ENCODE assay signal across 10 mouse cellular contexts in the genomic region with DNA sequence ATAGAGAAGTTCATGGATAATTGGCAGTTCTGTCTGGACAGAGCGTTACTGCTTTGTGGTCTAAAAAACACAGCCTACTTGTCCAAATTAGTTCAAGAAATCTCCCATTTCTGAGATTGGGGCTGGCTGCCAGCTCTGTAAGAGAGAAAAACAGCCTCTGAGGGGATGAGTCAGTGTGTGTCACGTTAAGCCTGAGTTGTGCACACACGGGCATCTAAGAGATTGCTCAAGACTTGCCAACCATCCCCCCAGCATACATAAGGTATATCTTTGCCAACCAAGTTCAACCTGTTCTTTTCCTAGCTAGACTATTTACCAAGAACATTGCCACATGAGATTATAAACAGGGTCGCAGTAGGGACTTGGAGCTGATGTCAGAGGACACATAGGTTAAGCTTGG. TPM values are rescaled to one million over a fixed set of nuclear protein-coding genes. Genes with fewer than 3 reads are reported as not detected.
A peak's percentile ranks its signal among the peaks of the same experiment; 100 is the strongest.
DNase-seq lines count a peak whose midpoint lies in the region; TF ChIP-seq lines count a peak whose summit lies in the region.
"Had no signal": no experiment of that assay in that cellular context is flagged by ENCODE, and none has a peak within 500 bp of the region (broad histone marks: within the 10 kb centered on the region; RNA-seq: fewer than 3 reads in every experiment).

No protein-coding gene starts in this region.

- 86% methylated on average over 4 of the region's 4 CpGs for WGBS in midbrain, embryonic 10.5 days
- 77% methylated on average over 4 of the region's 4 CpGs for WGBS in hindbrain, embryonic 10.5 days
- 81% methylated on average over 4 of the region's 4 CpGs for WGBS in thymus, adult 2 months

- no peak for TF ChIP-seq POLR2A in myocyte (IDR thresholded peaks at IDR 0.05; ENCODE audit: insufficient read length, low read depth)
- TF ChIP-seq POLR2A in thymus, adult 2 months (IDR thresholded peaks at IDR 0.05; ENCODE audit: control insufficient read depth, extremely low read depth, insufficient read depth, low read length, poor library complexity) = no peak

- DNase-seq in lung, adult 18-20 months = peak; percentile 5 to 28
- no peak for DNase-seq in lung, postnatal 4 days
- DNase-seq in adrenal gland, postnatal 25 days = peak; percentile 66
- DNase-seq in gastrocnemius, postnatal 25 days = peak; percentile 26
- DNase-seq in midbrain, embryonic 10.5 days (ENCODE audit: low spot score) = no peak
- no peak for DNase-seq in hindbrain, embryonic 10.5 days (ENCODE audit: low spot score)
- no peak for DNase-seq in thymus, adult 2 months

- no peak overlapping the region for H3K27ac ChIP-seq in midbrain, embryonic 10.5 days (replicated peaks)
- H3K27ac ChIP-seq in hindbrain, embryonic 10.5 days = no peak overlapping the region
- no peak overlapping the region for H3K27ac ChIP-seq in thymus, adult 2 months (ENCODE audit: control insufficient read depth, insufficient read depth, low read length)
- H3K27ac ChIP-seq: heart, embryonic 15.5 days had no signal

- H3K9me3 ChIP-seq in midbrain, embryonic 10.5 days (replicated peaks) = no peaks in the 10 kb centered on the region
- no peaks in the 10 kb centered on the region for H3K9me3 ChIP-seq in hindbrain, embryonic 10.5 days
- H3K9me3 ChIP-seq: heart, embryonic 15.5 days had no signal

- H3ac ChIP-seq in myocyte (ENCODE audit: control insufficient read depth, insufficient read length) = no peak overlapping the region

- no peaks in the 10 kb centered on the region for H3K36me3 ChIP-seq in myocyte (ENCODE audit: control insufficient read depth, insufficient read depth)
- H3K36me3 ChIP-seq in midbrain, embryonic 10.5 days = no peaks in the 10 kb centered on the region
- H3K36me3 ChIP-seq in hindbrain, embryonic 10.5 days = no peaks in the 10 kb centered on the region
- no peaks in the 10 kb centered on the region for H3K36me3 ChIP-seq in thymus, adult 2 months (ENCODE audit: control insufficient read depth, insufficient read depth, low read length)
- H3K36me3 ChIP-seq: heart, embryonic 15.5 days had no signal

- H3K27me3 ChIP-seq in myocyte (ENCODE audit: control insufficient read depth, insufficient read depth, insufficient read length) = no peaks in the 10 kb centered on the region
- no peaks in the 10 kb centered on the region for H3K27me3 ChIP-seq in midbrain, embryonic 10.5 days (ENCODE audit: low read depth, poor library complexity, severe bottlenecking)
- no peaks in the 10 kb centered on the region for H3K27me3 ChIP-seq in hindbrain, embryonic 10.5 days (ENCODE audit: insufficient read depth, poor library complexity, severe bottlenecking)
- no peaks in the 10 kb centered on the region for H3K27me3 ChIP-seq in thymus, adult 2 months (ENCODE audit: control insufficient read depth, insufficient read depth, low read length)
- H3K27me3 ChIP-seq: heart, embryonic 15.5 days had no signal

- no peak for TF ChIP-seq CTCF in thymus, adult 2 months (IDR thresholded peaks at IDR 0.05; ENCODE audit: borderline replicate concordance, control insufficient read depth, extremely low read depth, insufficient read depth, low read length, poor library complexity)

- H3K4me2 ChIP-seq in myocyte (ENCODE audit: low read depth) = no peak overlapping the region
- H3K4me2 ChIP-seq: heart, embryonic 15.5 days; lung, embryonic 14.5 days had no signal

- H3K79me2 ChIP-seq in myocyte (ENCODE audit: control insufficient read depth, insufficient read depth) = no peaks in the 10 kb centered on the region

- H3K4me1 ChIP-seq in midbrain, embryonic 10.5 days = no peaks in the 10 kb centered on the region
- H3K4me1 ChIP-seq in hindbrain, embryonic 10.5 days (replicated peaks) = no peaks in the 10 kb centered on the region
- no peaks in the 10 kb centered on the region for H3K4me1 ChIP-seq in thymus, adult 2 months (replicated peaks; ENCODE audit: control insufficient read depth, insufficient read depth, low read length)
- H3K4me1 ChIP-seq: heart, embryonic 15.5 days had no signal

- no peak overlapping the region for H3K4me3 ChIP-seq in myocyte
- no peak overlapping the region for H3K4me3 ChIP-seq in midbrain, embryonic 10.5 days
- H3K4me3 ChIP-seq in hindbrain, embryonic 10.5 days = no peak overlapping the region
- no peak overlapping the region for H3K4me3 ChIP-seq in thymus, adult 2 months (ENCODE audit: control insufficient read depth, insufficient read depth, low read length)
- H3K4me3 ChIP-seq: heart, embryonic 15.5 days had no signal

TF ChIP-seq in myocyte, 11 proteins besides CTCF, POLR2A, EP300 and RAD21:
- TF ChIP-seq TCF3 (IDR thresholded peaks at IDR 0.05; ENCODE audit: insufficient read length, low read depth) (no peak), MAX (IDR thresholded peaks at IDR 0.05; ENCODE audit: low read depth) (no peak), CEBPB (IDR thresholded peaks at IDR 0.05; ENCODE audit: insufficient read depth, poor library complexity, severe bottlenecking) (peak; percentile 99), MYOG (IDR thresholded peaks at IDR 0.05; ENCODE audit: control insufficient read depth in 1 of 3, insufficient read depth in 1 of 3, insufficient read length in 2 of 3, low read depth in 2 of 3) (no peak), REST (IDR thresholded peaks at IDR 0.05; ENCODE audit: insufficient read depth, insufficient read length) (no peak), TCF12 (IDR thresholded peaks at IDR 0.05; ENCODE audit: insufficient read depth, poor library complexity, severe bottlenecking) (no peak), E2F4 (IDR thresholded peaks at IDR 0.05; ENCODE audit: insufficient read depth) (no peak), MYOD1 (IDR thresholded peaks at IDR 0.05; ENCODE audit: control insufficient read depth in 1 of 3, insufficient read length in 2 of 3, low read depth in 2 of 3) (no peak)

RNA-seq across cellular contexts. Expression of gene Zfand5, which starts 44.9 kb away (rescaled TPM):
- 132 and 181 TPM in 2 replicates for total RNA-seq in adrenal gland, postnatal 25 days (2021)
- 100 to 1,000 TPM; 193 to 218 TPM for total RNA-seq in gastrocnemius, postnatal 25 days (2021)
- polyA plus RNA-seq in myocyte (2012; fragmentation: generic; extraction: Trizol) = 36.9 TPM
- polyA plus RNA-seq in midbrain, embryonic 10.5 days (2016; fragmentation: Nextera tagmentation; extraction: Ambion mirVana) = 114 and 127 TPM in 2 replicates
- 106 and 108 TPM in 2 replicates for polyA plus RNA-seq in hindbrain, embryonic 10.5 days (2016; fragmentation: Nextera tagmentation; extraction: Ambion mirVana)
- polyA plus RNA-seq in thymus, adult 2 months (2012; rRNA removed) = 13.5 and 19.1 TPM in 2 replicates

Comparison
In these comparisons a context has a peak if more than half of its experiments do, and no peak if none do; other contexts are left out.
1. DNase-seq: peak in lung, adult 18-20 months (2 of 2), adrenal gland, postnatal 25 days (single experiment) and gastrocnemius, postnatal 25 days (single experiment); none in lung, postnatal 4 days (0 of 2), midbrain, embryonic 10.5 days (single experiment), hindbrain, embryonic 10.5 days (single experiment) and thymus, adult 2 months (single experiment).